Mouse (Mus musculus) bone marrow, adult 2 months (tissue): Measurements from ENCODE around the gene Trpv6.

Source experiments
- CTCF ChIP-seq: fragments of 200-500 bp; IDR thresholded peaks from 2 replicates; pipeline ENCODE4 v1.5.1; 2011; ENCODE audit warnings: low read length, control low read depth; ENCODE audit not compliant: control insufficient read depth, insufficient read depth
- POLR2A ChIP-seq: fragments of 200-500 bp; IDR thresholded peaks from 2 replicates; pipeline ENCODE4 v1.6.1; 2011; ENCODE audit warnings: low read depth, mild to moderate bottlenecking, control low read depth, low read length, borderline replicate concordance; ENCODE audit not compliant: control insufficient read depth

DNA sequence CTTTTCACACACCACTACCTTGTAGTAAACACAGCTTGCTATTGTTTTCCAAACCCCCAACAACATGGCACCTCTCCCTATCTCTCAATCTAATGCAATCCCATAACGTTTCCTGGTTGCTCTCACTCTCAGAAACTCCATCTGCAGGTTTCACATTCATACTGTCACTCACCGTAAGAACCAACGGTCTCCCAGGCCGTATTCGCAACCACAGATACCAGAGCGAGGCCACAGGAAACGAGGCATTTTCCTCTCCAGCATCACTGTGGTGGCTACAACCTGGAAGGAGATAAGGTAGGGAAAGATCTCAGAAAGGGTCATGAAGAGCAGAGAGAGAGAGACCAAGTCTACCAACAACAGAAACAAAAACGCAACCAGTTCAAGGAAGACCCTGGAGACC lies 18.4 kb upstream of the Trpv6 start:
- TF ChIP-seq POLR2A: no peak
- no peak for TF ChIP-seq CTCF
